Mouse (Mus musculus) gastrocnemius, adult 8-10 months (tissue): ENCODE data around the gene Dnah14. TPM values are rescaled to one million over a fixed set of nuclear protein-coding genes. Genes with fewer than 3 reads are reported as not detected.
"Not testable (repeated sequence)": the region's sequence is repeated elsewhere in the genome, so short reads cannot be mapped to it uniquely, and the experiment has no call there.

Experiments
- DNase-seq, 2 experiments: peaks; one replicate each; pipeline ENCODE4 v3.0.0; 2022; ENCODE audit warnings: low spot score in 2 of 2
- total RNA-seq, 4 experiments: library from RNA; stranded (reverse); gene quantifications; 2 replicates each; pipeline ENCODE4 v1.2.4; 2022

The Dnah14 gene
- total RNA-seq, 4 experiments from 2014 or later = not detected

DNA sequence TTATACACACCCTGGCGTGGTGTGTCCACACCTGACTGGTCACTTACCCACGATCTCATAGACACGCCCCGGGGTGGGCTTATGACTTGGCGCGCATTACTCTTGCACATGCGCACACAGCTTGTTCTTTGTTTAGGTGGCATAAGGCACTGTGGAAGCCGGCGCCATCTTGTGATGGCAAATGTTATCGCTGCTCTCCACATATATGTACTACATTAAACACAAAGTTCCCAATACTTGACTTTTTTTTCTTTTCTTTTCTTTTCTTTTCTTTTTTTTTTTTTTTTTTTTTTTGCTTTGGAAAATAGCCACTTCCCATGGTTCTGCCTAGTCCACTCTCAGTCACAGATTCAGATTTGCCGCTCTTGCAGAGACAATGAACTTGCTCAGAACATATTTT is 206.2 kb downstream of the Dnah14 start:
- not testable (repeated sequence) for DNase-seq

DNA sequence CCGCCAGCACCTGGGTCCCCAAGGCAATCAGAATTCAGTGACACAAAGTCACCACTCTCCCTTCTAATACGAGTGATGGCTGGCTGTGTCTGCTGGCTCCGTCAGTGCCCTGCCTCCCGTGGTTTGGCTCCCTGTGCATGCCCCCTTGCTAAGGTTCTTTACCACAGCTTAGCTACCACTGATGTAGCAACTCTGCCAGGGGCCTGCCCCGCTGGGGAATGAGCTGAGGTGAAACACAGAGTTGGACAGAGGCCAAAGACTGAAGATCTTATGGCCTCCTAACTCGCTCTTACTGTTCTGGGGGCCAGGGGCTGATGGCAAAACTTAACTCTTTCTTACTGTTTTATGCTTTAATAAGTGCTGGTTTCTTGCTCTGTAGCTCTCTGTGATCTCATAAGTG is 213.6 kb downstream of the Dnah14 start:
- no peak for DNase-seq

DNA sequence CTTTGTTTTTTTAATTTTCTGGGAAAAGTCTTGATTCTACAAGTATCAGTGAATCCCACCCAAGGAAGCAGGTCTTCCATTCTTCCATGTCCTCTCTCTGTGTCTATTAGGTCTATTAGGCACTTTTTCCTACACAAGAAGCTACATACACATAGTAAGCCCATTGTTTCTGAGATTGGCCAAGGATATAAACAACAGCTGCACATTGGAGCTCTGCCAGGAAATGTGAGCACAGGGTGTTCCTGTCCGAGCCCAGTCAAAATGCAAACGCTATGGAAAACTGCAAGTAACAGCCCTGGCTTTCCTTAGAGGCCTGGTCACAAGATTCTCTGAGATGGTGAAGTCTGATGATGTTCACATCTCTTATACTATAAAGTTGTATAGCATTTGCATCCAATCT is 217.2 kb downstream of the Dnah14 start:
- DNase-seq = peak in 1 of 2 experiments; percentile 10

DNA sequence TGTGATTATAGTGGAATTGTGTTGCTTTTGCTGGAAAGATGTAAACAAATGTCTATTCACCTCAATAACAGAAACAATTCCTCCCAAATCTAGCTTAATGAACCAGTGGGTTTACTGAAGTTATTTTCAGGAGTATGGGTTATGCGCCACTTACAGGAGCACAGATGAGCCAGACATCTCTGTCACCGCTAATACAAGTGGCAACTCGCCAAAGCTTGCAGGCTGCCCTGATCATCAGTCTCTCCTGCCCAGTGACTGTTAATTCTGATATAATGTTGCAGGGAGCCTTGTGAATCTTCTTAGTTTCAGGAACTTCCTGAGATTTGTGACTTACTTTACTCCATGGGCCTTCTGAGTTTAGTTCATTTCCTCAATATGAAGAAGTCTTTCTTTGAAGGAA is 223.6 kb downstream of the Dnah14 start:
- no peak for DNase-seq

DNA sequence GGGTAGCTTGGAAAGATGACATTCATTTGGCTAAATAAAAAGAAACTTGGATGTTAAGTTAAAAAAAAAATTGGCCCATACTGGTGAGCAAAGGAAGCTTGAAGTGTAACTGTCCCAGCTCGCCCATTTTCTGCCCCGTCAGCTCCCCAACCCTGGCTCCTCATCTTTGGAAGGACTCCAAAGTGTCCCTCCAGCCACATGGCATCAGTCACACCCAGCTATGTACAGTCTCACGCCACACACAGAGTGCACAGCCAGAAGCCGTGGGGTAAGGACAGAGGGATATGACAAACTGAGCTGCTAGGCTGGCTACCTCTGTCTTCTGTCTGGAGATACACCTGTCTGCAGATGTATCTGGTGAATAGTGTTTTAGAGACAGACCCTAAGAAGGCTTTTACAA is 224.3 kb downstream of the Dnah14 start:
- DNase-seq = no peak

DNA sequence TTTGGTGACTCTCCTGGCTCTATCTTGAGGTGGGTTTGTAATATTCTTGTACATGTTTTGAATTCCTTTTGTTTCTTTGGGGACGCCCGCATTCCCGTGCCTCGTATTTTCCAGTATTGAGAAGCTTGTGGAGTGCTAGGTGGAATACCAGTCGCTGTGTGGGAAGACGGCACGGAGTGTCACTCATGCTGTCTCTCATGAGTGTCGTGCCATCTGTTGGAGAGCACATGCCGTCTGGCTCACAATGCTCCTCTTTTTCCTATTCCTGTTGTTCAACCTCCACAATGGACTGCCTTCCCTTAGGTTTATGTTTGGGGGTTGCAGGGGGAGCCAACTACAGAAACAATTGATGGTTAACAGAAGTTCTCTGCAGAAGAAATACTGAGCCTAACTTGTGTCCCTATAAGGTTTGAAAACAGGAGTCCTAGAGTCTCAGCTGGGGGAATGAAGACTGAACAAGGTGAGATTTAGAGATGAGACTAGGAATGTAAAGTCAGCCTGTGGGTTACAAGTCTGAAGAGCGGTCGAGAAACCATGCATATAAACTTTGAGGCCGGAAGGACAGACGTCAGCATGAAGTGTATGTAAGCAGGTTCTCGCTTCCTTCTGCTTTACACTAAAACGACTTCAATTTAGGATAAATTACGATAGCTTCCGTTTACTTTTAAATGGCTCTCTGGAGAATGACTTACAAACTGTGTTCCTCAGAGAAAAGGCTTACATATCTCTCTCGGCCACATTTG is 235.3 kb downstream of the Dnah14 start:
- DNase-seq = no peak

DNA sequence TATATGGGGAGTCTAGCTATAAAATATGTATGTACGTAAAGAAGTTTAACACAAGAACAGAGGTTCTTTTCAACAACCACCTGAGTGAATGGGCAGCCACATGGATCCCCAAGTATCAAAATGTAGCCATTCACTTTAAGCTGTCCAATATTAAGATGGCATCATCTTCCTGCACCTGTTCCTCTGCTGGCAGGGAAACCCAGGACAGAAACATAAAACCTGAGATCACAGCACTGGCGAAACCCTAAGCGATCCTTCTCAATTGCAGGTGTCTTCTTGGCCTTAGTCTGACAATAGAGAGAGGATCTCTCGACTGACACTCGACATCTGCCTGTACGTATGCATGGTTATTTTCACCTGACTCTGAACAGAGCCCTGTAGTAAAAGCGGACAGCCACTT is 250.4 kb downstream of the Dnah14 start:
- DNase-seq = peak; percentile 11 to 18

DNA sequence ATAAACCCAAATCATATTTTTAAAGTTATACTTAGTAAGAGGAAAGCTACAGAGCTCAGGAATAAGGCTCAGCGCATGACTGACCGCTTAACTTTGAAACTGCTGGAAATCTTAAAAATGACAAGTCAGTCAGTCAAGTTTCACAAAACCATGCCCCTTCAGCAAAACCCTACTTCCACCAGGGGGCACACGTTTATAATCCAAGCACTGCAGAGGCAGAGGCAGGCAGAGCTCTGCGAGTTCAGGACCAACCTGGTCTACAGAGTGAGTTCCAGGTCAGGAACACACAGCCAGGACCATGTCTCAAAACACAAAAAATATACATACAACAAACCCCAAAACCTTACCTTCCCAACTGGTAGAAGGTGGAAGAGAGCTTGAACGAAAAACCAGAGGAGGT is 252.0 kb downstream of the Dnah14 start:
- DNase-seq = no peak

DNA sequence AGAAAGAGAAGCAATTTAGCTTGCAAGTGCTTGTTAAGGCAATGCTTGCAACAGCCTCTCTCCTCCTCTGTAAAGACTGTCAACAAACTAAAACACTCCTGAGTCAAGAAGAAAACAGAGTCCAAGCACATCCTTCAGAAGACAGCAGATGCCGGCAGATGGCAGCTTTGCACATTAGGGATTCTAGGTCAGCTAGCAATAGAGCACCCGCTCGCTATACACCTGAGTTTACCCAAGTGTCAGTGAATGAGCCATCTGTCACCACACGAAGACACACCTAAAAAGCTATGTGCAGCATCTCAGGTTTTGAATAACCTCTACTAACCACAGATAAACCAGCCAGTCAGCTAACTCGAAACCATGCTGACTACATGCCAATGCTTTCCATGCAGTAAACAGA is 256.4 kb downstream of the Dnah14 start:
- DNase-seq = no peak

DNA sequence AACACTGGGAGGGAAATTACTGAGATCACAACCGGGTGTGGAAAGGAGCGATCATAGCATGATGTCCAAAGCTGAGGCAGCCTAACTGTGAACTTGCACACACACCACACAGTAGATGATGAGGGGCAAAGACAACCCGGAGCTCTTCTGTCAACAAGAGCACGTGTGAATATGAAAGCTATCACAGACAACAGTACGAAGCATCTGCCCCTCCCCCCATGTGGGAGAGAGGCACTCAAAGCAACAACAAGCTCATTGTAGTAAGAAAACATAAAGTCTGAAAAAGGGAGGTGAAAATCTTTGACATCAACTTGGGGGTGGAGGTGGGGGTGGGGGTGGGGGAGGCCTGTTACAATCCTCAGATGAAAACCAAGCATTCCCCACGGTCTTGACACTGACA is 256.8 kb downstream of the Dnah14 start:
- no peak for DNase-seq

DNA sequence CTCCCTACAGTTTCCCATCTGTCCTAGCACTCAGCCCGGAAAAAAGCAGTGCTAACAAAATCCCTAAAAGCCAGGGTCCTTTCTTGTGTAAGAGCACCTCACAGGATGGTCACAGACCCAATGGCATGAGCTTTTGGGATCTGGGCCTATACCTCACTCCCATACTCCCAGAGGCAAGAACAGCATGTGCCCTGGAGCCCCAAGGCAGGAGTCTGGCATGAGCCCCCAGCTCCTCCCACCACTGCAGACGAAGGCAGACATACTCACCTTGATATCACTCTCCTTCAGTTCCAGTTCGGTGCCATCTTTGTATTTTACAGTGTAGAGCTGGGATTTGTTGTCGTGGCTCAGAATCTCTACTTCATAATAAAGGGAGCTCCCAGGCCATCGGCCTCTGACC is 261.8 kb downstream of the Dnah14 start:
- DNase-seq = no peak

DNA sequence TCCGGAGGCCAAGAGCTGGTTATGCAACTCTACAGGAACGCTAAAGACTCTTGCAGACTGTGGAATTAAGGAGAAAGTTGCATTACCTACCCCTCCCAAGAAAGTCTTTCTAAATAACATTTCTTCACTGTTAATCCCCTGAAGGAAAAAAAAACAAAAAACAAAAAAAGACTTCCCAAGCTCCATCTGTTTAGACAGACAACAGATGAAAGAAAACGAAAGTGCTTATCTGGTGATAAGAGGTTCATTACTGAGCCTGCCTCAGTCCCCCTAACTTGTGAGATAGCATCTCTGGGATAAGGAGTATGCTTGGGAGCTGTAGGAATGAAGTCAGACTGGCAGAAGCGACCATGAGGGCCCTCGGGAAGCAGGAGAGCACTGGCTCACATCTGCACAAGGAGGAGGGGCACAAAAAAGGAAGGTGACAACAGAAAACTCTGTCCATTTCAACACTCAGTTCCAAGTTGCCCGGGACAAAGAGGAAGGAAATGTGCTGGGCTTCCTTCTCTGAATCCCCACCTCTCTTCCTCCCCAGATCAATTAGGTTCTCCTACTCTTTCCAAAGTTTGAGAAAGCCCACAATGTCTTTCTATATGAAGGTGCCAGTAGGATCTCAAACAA is 263.5 kb downstream of the Dnah14 start:
- DNase-seq = no peak

DNA sequence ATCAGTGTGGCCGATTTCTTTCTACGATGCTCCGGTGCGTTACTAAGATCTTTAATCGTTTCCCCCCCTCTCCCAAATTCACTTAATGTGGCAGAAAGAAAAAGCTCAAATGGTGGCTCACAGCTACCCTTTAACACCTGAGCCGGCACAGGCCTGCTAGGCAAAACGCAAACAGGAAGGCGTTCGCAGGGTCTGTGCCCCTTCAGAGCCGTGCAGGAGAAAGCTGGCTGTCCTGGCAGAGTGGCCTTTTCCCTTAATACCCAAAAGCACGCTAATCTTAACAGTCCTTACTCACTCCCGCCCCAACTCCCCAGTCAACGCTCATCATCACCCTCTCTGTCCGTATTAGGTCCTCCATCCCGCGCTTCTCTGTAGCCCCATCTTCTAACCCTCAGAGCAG is 265.0 kb downstream of the Dnah14 start:
- no peak for DNase-seq

DNA sequence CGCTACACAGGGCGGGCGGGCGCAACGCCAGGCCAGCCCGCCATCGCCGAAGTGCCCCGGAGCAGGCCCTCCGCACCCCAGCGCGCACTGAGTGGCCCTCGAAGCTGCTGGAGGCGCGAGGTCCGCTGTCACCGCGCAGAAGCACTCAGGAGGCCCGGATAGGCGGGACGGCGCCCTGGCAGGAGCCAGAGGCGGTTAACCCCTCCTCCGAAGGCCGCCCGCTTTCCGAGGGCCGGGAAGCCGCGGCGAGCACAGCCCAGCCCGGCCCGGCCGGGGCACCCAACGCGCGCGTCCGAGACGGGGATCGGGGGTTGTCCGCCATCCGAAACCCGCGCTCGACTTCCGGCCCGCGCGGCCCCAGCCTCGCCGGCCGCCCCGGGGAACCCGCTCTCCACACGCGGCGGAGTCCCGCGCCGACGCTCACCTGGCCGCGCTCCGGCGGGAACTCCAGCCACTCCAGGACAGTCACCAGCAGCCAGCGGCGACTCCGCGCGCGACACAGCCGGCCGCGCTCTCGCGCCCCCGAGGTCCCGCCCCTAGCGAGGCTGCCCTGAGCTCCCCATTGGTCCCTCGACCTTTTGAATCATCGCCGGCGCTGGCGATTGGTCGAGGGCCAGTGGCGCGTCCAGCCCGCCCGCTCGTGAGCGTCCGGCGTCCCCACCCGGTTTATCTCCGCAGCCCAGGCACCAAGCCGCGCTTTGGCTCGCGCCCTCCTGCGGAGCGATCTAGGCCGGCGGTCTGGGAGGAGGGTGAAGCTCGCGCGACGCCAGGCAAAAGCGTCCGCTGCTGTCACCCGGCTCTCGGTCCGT is 265.7 kb downstream of the Dnah14 start:
- peak; percentile 91 to 94 for DNase-seq

DNA sequence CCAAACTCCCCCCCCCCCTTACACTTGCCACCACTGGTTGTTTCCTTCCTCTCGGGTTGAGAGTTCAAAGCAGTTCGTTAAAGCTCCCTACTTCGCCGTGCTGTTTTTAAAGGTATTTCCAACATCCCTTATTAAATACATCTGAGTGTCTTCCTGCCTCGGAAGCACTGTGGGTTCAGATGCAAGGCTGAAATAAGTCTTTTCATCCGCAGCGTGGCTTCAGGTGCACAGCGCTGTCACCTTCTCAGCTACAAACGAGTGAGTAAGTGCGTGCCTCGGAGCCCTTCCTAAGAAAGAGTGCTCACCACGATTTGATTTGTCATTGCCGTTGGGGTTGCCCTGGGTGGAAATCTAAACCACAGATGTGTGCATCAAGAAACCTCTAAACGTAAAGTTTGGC is 266.4 kb downstream of the Dnah14 start, which contains the start of gene Lbr:
TSS of gene Lbr (minus strand) at position 266 of the 400 bp plus-strand sequence.
- DNase-seq = no peak

DNA sequence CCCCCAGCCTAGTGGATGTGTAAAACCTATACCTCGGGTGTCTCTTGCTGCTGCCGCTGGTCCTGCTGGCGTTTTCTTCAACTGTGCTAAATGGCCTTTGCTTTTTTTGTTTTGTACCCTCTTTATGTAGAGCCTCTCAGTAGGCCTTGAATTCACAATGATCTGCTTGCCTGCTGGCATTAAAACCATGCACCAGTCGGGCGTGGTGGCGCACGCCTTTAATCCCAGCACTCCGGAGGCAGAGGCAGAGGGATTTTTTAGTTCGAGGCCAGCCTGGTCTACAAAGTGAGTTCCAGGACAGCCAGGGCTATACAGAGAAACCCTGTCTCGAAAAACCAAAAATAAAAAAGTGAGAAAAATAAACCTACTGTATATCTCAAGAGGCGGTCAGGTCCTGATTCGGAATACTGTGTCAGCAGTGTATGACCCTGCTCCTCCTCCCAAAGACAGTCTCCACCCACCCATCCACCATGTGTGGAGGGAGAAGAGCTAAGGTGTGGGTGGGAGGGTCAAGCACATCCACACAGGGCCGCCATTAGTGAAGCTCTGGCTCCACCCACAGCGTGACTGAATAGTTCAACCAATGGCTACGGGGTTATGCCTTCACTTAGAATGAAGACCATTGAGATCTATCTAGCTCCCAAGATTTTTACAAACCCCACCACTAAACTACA is 268.7 kb downstream of the Dnah14 start:
- DNase-seq = no peak

DNA sequence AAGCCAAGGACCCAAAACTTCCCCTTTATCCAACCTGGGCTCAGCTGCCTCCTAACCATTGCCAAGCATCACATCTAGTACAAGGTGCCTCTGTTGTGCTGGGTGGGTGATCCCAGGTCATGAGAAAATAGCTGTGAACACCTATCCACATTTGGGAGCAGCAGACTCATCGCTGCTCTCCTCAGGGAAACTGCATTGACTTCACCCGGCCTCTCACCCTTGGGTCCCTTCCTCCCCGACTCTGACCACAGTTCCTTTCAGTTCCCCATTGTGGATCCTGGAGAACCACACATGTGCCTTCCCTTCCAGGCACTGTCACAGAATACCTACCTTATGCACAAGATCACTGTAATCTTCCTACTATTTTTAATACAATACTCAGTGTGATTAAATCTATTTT is 269.4 kb downstream of the Dnah14 start:
- DNase-seq = no peak

DNA sequence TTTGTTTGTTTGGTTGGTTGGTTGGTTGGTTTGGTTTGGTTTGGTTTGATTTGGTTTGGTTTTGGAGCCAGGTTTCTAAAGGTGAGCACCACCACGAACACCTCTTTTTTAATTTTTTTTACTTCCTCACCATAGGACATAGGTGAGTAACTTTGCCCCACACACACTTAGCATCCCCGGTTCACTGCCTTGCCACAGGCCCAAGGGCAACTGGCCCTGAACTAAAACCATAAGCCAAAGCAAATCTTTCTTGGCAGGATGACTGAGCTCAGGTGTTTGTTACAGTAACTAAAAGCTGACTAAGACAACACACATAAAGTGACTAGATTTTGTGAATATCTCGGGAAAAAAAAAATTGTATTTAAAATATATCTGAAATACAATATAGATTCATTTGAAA is 271.0 kb downstream of the Dnah14 start:
- no peak for DNase-seq

DNA sequence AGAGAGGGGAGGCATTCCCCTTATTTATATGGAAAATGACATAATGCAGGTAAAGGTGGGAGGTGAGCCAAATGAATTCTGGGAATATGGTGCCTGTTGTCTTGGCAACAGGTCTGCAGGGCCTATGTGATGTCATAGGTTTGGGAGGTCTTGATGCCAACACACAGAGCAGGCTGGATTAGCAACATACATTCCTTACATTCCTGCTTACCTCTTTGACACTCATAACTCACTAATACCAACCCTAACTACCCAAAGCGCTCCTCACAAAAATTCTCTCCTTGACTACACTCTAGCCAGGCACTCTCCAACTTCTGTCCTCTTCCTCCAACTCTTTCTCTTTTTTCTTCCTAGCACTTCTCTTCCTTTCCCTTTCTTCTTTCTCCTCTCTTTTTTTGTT is 271.9 kb downstream of the Dnah14 start:
- DNase-seq = no peak

DNA sequence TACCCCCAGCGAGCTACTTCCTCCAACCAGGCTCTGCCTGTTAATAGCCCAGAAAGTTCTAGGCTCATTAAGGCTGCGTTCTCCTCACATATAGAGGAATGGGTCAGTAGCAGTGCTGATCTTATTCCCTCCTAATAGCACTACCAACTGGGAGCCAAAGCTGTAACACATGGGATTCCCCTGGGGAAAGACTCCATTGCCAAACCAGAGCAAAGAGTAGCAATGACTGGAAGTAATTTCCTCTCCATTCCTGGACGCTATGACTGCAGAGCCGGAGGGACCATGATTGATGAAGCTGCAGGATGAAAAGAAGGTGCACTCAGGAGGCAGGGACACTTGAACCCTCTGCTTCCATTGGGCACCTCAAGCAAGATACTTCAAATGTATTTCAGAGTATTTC is 274.1 kb downstream of the Dnah14 start:
- no peak for DNase-seq

DNA sequence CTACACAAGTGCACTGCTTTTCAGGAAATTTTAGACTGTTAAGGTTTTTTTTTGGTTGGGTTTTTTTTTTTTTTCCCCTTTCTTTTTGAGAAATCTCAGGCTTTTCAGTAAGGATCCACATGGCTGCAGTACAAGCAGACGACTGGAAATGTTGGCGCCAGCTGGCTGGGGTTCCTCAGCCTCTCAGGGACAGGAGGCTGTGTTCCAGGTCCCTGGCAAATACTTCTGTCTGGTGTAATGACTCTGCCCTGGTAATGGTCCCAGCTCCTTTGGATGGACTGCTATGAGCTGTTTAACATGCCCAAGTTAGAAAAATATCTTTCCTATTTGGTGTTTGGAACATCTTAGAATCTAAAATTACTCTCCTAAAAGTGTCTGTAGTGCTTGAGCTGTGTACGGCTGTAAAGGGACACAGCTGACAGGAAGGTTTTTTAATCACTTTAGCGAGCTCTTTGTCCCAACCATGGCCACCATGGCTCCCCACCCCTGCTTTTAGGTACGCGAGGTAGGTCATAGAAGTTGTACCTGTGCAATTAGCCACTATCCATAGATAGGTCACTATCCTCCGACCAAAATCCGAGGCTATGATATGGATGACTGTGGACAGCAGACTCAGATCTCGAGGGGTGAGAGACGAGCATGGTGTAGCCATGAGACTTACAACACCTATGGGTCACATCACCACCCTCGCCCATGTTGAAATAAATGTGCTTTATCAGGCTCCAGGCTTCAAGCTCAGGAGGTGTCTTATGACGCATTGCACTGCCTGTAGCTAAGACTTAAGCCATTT is 275.4 kb downstream of the Dnah14 start:
- peak; percentile 60 to 76 for DNase-seq
